Mouse (Mus musculus): ENCODE measurements around the gene Ctdnep1.
"Not testable (repeated sequence)": the region's sequence is repeated elsewhere in the genome, so short reads cannot be mapped to it uniquely, and the experiment has no call there.

- not testable (repeated sequence) for TF ChIP-seq CTCF (IDR thresholded peaks at IDR 0.05; ENCODE audit: extremely low read depth, insufficient read depth, insufficient read length, insufficient replicate concordance); POLR2A (IDR thresholded peaks at IDR 0.05; ENCODE audit: low read depth, low read length)
These were observed 35.2 kb downstream of the Ctdnep1 start for GRCm38 (mm10) chr11:70016177-70016576.

Measured in spleen, adult 2 months (tissue).